Mouse (Mus musculus) thymus, postnatal 0 days (tissue): ENCODE data around the gene Vmn2r16. TPM values are rescaled to one million over a fixed set of nuclear protein-coding genes. Genes with fewer than 3 reads are reported as not detected.

Experiments
- DNase-seq: peaks from one replicate; pipeline ENCODE4 v3.0.0-alpha.2; 2015; ENCODE audit warnings: low spot score
- polyA plus RNA-seq: library from polyadenylated mRNA; unstranded; fragments of >200 nt; fragmentation: Nextera tagmentation; extraction: Ambion mirVana; gene quantifications from 2 replicates; pipeline ENCODE4 v1.2.1, GENCODE M21; 2015

The Vmn2r16 gene
- not detected in 2 replicates for polyA plus RNA-seq

- DNase-seq: no peak
Measured at GRCm38 (mm10) chr5:109329862-109330261, at the start of gene Vmn2r16. Vmn2r16 (plus strand) TSS chr5:109330162.

DNA sequence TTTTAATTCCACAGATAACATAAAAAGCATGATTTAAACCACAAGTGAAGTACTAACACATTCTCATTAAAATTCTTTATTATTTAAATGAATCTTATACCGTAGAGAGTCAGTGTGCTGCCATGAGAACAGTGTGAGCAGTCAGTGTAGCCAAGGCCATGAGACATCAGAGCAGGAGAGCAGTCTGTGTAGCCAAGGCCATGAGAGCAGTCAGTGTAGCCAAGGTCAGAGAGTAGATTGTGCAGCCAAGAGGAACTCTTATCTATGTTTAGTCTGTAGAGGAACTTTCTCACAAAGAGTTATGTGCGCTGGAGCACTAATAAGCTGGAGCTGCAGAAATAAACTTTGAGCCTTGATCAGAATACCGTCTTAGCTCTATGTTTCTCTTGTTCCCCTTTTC, 35.3 kb upstream of the Vmn2r16 start:
- no peak for DNase-seq

GRCm38 (mm10) chr5:109297544-109297943, 32.4 kb upstream of the Vmn2r16 start, which contains the start of gene Vmn2r15:
Vmn2r15 (minus strand) TSS chr5:109297644.
- no peak for DNase-seq

- DNase-seq: no peak
Measured at GRCm38 (mm10) chr5:109419388-109419787, 89.4 kb downstream of the Vmn2r16 start, which contains the start of gene Vmn2r17. Vmn2r17 (plus strand) TSS chr5:109419688.

Other genes starting within 250 kb of the Vmn2r16 start
- not detected in 2 replicates for gene Vmn2r12, start 232.2 kb upstream of the Vmn2r16 start, polyA plus RNA-seq
- not detected in 2 replicates for gene Vmn2r13, start 138.0 kb upstream of the Vmn2r16 start, polyA plus RNA-seq
- gene Vmn2r14, start 105.5 kb upstream of the Vmn2r16 start, polyA plus RNA-seq: not detected in 2 replicates
- not detected in 2 replicates for gene Vmn2r15, start 32.5 kb upstream of the Vmn2r16 start, polyA plus RNA-seq
- gene Vmn2r17, start 89.5 kb downstream of the Vmn2r16 start, polyA plus RNA-seq: not detected in 2 replicates
- gene Crlf2, start 228.8 kb downstream of the Vmn2r16 start, polyA plus RNA-seq: 24.9 and 27.2 TPM in 2 replicates